Mouse (Mus musculus) adrenal gland, adult 8-10 months (tissue): Measurements from ENCODE around the gene Noto. TPM values are rescaled to one million over a fixed set of nuclear protein-coding genes. Genes with fewer than 3 reads are reported as not detected.
"Not testable (repeated sequence)": the region's sequence is repeated elsewhere in the genome, so short reads cannot be mapped to it uniquely, and the experiment has no call there.

Experiments
- DNase-seq: peaks from one replicate; pipeline ENCODE4 v3.0.0; 2022
- total RNA-seq, 4 experiments: library from RNA; stranded (reverse); gene quantifications; 2 replicates each; pipeline ENCODE4 v1.2.4; 2022

The Noto gene
- total RNA-seq, 4 experiments from 2014 or later = not detected

DNA sequence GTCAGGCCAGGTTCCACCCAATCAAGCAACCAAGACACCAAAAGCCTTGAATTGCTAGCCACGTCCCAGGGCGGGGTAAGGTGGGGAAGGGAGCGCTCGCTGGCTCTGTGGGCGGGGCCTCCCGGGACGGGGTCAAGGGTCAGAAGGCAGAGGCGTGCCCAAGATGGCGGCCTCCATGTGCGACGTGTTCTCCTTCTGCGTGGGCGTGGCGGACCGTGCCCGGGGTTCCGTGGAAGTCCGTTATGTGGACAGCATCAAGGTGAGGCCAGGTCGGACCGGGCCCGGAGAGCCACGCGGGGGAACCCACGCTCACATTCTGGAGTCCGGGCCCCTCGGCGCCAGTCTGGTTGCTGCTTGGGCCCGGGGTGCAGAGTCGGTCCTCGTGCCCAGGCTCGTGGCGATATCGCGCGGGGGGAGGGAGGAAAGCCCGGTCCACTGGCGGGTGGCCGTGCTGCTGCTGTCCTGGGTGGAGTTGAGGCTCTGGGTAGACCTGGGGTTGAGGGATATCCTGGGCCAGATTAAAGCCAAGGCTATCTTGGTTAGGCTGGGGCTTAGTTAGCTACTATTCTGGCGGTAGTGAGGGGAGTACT, 8.3 kb downstream of the Noto start, which contains the start of gene Smyd5:
TSS of gene Smyd5 (plus strand) at position 148 of the 590 bp plus-strand sequence.
- peak; percentile 83 for DNase-seq

DNA sequence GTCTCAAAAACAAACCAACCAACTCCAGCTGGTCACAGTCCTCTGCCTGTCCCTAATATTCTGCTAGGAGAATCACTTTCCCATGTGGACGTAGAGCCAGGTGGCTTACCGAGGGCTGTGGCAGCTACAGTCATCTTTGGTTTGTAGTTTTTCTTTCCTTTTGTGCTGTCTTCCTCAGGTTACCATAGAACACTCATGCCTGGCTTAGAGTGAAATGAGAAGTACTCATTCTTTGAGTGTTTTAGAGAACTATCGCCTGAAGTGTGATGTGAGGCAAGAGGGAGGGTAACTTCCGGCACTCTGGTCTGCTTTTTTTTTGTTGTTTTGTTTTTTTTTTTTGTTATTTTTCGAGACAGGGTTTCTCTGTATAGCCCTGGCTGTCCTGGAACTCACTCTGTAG, 10.2 kb downstream of the Noto start:
- no peak for DNase-seq

DNA sequence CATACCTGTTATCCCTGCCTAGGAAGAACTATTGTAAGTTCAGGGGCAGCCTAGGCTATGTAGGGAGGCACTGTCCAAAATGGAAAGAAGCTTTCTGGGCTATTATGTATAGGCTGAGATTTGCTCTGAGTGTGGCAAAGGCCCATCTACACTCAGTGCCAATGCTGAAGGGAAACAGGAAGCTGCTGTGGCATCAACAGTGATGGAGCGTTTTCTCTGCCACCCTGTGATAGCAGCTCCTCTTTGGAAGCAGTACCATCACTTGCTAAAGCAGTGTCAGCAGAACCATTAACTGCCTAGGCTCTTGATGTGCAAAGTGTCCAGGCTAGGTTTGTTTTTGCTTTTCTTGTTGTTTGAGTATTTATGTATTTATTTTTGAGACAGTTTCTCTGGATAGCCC, 12.5 kb downstream of the Noto start:
- no peak for DNase-seq

DNA sequence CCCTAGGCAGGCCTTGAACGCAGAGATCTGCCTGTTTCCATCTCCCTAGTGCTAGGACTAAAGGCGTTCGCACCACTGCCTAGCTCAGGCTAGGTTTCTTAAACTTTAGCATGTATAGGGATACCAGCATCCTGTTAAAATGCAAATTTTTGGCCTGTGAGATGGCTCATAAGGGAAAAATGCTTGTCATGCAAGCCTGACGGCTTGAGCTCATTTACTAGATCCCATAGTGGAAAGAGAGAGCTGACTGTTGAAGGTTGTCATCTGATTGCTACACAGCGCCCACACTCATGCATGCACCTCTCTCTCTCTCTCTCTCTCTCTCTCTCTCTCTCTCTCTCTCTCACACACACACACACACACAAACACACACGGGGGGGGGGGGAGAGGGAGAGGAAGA, 12.9 kb downstream of the Noto start:
- no peak for DNase-seq

DNA sequence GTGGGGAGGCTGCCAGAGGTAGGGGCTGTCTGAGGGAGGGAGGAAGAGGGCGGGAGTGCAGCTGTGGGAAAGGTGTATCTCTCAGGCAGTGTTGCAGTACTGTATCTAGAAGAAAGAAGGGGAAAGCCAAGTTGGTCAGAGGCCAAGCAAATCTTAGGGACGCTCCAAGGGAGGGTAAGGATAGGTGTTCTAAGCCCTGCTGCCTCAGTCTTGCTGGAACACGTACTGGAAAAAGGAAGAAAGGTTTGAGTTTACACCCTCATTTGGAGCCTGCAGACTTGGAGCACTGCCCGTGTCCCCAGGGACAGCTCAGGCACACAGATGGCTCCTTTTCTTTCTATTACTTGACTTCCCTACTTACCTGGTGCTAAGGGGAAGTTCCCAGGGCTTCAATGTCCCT, 17.5 kb downstream of the Noto start:
- DNase-seq = no peak

DNA sequence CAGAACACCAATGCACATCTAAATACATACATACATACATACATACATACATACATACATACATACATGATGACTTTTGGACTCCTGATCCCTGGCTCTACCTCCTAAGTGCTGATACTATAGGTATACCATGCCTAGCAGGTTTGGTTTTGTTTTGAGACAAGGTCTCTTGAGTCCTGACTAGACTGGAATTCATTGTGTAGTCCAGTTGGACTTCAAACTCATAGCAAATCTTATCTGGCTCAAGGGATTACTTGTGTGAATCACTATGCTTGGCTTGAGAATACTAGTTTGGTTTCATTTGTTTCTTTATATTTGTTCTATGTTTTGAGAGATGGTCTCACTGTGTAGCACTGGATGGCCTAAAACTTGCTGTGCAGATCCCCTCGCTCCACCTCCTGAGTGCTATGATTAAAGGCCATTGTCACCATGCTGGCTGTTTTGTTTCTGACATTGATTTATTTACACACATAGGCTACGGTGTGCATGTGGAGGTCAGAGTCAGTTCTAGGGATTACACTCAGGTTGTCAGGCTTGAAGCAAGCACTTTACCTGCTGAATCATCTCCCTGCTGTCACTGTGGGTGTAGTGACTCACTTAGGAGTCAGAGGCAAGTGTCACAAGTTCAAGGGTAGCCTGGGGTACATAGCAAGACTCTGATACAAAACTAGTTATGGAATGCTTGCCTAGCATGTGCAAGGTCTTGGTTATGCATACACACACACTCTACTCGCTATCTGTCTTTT, 20.0 kb downstream of the Noto start:
- DNase-seq = peak; percentile 47

DNA sequence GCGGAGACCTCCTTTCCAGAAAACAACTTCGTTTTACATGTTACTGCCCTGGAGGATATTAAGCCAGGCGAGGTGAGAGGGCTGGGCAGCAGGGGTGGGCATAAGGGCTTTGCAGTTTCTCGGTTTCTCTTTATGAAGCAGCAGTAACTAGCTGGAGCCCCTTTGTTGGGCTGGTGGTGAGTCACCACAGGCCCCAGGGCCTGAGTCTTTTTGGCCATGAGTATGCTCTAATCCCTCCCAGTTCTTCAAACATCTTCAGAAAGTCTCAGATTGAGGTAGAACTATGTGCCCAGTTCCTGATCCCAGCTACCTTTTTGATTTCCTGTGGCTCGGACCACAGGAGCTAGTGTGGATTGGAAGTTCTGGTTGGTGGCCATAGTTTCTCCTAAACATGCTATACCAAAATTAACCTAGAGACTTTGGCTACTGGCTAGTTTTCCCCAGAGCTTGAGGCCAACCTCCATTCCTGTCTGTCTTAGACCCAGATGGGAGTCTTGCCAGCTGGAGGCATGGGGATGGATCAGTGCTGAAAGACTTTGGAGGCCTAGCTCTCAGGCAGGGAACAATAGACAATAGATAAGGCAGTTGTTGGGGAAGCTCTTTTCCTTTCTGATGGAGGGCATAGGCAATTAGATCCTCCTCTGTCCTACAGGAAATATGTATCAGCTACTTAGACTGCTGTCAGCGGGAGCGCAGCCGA, 20.7 kb downstream of the Noto start:
- no peak for DNase-seq

DNA sequence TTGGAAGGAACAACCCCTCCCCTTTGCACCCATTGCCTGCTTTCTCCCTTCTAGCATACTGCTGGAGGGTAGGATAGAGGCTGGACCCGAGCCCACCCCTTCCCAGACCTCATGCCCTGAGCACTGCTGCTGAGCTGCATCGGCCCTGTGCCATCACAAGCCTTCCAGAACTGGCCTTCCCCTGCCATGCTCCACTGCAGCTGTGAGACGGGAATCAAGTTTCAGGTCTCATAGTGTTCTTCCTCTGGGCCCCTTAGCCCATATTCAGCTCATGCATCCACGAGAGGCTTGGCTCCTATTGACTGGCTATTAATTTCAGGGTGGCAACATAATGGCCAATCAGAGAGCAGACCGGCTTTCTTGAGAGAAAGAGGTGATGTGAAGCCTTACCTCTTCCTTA, 21.6 kb downstream of the Noto start:
- no peak for DNase-seq

DNA sequence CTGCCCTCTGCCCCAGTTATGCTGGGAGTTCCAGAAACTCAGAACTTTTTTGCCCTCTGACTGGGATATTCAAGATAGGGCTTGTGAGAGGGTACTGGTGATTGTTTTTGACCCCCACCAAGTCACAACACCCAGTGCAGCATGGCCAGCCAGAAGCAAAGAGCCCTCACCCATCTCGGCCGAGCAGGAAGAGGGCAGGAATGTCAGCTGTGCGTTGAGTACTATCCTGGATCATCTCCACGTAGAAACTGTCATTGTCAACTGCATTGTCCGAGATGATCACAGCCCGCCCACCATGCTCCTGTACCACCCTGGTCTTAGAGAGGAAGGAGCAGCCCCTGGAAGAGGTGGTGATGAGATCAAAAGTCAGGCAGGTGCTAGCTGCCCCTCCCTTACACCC, 23.7 kb downstream of the Noto start:
- DNase-seq = no peak

DNA sequence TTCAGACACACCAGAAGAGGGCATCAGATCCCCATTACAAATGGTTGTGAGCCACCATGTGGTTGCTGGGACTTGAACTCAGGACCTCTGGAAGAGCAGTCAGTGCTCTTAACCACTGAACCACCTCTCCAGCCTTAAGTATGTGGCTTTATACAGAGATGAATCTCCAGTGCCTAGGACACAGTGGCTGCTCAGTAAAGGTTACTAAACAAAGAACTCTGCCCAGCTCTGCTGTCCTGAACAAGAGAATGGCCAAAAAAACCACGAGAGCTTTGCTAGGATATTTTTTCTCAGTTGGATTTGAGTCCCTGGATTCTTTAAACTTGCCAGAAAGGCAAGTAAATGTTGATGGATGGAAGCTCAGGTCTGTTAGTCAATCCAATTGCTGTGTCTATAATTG, 26.5 kb downstream of the Noto start:
- DNase-seq = not testable (repeated sequence)

DNA sequence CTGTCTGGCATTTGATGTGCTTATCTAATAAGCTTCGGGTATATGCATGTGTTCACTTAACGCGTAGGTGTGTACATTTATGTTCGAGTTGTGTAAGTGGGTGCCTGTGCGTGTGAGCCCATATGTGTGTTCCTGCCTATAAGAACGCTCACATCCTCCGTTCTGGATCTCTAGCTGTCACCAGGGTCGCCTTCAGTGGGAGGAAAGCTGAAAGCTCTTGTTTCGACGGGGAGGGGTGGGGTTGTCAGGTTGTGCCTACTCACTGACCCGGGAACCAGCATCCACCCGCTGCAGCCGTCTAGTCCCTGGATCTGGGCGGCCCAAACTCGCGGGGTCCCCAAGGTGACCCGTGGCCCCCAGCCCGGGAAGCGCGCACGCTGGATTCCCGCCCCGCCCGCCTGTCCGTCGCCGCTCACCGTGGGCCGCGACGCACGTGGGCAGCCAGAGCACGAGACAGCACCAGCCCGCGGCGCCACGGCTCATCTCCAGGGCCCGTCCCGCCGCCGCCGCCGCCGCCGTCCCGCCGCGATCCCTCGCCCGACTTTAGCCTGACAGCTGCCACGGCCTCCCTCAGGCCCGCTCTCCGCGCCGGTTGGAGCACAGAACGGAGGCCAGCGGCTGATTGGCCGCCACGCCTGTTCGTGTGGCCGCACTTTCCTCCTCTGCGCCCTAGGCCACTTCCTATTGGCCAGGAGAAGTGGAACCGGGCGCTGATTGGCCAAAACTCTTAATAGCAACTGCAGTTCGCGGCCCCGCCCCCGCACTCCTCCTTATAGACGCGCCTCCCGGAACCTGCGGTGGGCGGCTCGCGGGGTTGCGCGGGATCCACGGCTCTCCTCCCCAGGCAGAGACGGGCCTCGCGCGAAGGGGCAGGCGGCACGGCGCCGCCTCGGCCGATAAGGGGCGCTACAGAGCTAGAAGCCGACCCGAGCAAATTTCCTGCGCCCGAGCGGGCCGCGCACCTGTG, 27.3 kb downstream of the Noto start, which contains the start of gene Cct7:
TSS of gene Cct7 (plus strand) at position 818 of the 967 bp plus-strand sequence.
- peak; percentile 98 for DNase-seq

DNA sequence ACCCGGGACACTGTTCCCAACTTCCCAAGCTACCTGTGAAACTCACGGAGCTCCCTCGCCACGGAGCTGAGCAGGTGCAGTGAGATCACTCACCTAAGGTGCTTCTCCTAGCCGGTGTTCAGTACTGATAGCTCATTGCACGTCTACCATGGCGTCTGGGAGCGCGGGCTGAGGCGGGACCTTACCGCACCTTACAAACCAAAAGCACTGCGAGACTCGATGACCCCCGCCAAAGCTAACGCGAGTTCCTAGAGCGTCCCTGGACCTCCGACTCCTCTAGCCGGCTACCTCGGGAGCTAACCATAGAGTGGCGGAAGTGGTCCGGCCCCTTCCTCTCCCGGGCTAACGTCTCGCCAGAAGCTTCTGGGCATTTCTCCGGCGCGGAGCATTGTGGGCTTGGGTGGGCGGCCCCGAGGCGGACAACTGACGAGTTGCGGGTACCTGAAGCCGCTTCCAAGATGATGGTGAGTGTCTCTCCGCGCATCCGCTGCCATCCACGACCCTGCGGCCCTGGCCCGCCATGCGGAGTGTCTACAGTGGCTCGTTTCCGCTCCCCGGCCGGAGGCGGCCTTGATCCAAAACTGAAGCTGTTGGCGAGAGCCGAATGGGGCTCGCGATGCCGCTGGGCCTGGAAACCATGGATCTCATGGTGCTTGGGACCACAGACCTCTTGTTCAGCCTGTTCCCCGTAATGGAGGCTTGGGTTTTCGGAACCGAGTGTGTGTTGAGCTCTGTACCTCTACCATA, 28.2 kb downstream of the Noto start, which contains the start of gene Pradc1:
TSS of gene Pradc1 (minus strand) at position 307 of the 747 bp plus-strand sequence.
- peak; percentile 98 for DNase-seq

DNA sequence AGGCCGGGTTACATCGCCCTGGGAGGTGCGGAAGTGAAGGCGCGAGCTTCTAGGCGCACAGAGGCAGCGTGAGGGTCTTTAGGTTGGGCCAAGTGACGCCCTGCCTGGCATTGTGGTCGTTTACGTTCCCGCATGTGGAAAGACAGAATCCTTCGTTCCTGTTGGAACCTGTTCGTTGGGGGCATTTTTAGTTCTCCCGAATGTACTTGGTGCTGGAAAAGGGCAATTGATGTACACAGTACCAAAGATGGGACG, 28.7 kb downstream of the Noto start:
- no peak for DNase-seq

DNA sequence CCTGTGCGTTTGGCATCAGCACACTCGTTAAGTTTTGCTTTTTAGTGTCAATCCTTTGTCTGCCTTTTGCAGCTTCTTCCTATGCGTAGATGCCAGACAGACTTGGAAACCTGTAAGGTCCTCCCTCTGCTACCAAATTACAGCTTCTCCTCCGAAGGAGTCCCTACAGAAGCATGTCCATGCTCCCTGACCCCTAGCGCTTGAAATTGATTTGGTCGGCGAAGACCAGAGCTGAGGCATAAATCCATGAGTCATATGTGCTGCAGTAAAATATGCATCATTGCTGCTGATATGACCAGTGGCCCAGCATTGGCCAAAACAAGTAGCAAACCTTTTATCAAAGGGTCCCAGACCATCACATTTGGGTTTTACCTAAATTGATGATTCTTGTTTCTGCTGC, 29.1 kb downstream of the Noto start:
- peak; percentile 32 for DNase-seq

DNA sequence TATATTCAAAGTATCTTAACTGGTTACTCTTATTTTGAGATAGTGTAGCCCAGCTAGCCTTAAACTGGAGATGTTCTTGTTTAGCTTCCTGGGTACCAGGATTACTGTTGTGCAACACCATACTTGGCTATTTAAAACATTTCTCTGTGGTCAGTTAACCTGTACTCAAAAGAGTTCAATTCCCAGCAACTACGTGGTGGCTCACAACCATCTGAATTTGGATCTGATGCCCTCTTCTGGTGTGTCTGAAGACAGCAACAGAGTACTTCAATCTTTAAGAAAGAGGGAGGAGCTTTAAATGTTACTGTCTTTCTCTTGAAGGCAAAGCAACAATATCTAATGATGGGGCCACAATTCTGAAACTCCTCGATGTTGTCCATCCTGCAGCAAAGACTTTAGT, 35.9 kb downstream of the Noto start:
- DNase-seq = no peak

DNA sequence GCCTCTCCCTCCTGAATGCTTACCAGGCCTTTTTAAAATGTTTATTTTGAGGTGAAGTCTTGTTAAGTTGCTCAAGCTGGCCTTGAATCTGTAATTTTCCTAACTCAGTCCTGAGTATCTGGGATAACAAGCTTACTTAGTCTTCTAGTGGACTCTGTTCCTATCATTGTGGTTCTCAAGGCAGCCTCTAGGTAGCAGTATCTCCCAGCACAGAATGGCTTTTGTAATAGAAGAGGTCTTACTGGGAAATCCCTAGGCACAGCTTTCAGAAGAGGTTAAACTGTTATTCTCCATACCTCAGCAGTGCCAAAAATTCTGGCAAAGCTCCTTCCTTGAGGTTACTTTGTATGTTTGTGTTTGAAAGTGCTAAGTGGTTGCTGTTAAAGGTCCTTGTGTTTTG, 41.7 kb downstream of the Noto start:
- no peak for DNase-seq

DNA sequence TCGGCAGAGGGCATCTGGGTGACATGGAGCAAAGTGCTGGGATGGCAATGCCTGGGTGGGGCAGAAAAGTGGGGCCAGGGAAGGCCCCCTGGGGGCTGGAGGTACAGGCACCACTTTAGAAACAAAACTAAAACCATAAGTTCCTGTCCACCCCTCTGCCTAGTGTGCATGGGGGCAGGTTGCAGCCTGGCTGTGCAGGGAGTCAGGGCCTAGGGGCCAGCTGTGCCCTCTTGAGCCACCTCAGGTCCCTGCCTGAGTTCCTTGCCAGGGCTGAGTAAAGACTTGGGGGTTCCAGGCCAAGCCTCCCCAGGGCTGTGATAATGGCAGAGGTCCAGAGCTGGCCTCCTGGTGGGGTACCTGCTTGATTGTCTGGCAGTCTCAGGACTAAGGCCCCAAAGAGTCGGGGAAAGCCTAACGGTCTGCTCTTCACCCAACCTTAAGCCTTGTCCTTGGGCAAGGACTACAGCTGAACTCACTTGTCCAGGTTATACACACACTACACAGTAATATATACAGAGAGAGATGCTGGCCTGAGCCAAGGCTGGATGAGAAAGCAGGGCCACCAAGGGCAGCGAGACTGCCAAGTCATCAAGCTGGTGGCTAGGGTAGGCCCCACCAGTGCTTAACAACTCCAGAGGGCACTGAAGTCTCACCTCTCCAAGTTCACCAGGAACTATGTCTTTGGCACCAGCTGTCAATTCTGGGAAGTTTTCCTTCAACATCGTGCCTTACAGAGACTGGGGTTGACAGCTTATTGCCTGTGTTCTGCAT, 46.2 kb downstream of the Noto start:
- peak; percentile 47 for DNase-seq

DNA sequence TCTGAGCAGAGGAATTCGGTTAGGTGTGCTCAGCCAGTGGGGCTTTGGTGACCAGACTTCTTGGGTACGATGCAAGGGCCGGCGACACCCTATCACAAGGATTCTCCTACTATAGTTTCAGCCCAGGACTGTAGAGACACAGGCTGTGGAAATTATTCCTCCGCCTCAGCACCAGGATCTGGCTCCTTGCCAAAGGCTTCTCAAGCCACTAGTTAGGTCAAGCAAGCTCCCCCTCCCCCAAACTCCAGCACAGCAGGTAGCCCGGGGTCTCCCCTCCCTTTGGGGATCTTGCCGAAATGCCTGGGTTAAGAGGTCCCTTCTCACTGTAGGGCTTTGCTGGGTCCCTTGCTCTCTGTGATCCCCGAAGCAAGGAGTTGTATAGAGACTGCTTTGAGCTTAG, 48.3 kb downstream of the Noto start:
- DNase-seq = no peak

DNA sequence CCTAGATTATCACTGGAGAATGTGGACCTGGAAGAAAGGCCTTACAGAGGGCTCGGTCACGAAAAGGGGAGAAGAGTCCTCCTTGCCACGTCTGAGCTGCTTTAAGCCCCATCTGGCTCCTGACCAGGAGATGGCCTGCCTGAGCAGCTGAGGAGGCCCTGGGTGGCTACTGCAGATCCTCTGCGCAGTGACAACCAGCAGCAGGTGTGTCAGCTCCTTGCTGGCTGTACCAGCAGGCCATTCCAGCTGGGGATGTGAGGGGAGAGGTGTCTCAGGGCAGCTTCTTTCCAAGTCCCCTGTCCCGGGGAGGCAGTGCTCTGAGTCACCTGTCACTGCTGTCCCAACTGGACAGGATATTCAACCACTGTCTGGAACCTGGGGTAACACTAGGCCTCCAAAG, 48.9 kb downstream of the Noto start:
- no peak for DNase-seq

DNA sequence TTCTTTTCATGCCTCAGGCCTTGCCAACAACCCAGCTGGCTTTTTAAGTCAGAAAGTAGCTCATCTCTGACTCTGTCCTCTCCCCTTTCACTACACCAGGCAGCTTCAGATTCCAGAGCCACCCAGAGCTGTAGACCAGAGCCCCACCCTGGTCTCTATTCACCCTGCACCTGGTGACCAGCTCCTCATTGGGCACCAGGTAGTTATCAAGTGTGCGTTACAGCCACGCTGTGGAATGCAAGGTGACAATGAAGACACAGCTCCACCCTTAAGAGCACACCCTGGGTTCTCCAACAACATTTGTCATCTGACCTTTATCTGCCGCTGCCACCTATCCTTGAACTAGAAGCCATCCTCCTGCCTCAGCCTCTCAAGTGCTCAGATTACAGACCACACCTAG, 51.9 kb downstream of the Noto start:
- DNase-seq = no peak

DNA sequence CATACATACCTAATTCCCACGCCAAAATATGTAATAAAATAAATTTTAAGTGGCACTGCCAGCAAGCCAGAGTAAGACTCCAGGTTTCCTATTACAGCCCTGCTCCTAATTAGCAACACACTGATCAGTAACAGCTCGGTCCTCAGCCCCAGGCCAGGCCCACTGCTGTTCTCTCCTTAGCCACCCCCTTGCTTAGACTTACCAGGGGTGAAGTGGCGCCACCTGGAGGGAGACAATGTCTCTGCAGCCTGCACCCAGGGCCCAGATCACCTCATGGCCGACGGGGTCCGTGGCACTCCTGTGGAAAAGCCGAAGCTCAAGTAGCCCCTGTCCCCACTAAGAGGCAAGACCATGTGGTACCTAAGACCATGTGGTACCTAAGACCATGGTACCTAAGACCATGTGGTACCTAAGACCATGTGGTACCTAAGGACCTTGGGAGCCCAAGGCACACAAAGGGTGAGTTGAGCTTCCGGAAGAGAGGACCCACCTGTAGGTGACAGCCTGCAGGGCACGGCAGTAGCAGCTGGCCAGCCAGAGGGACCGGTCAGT, 53.8 kb downstream of the Noto start:
- DNase-seq = no peak
